Mouse (Mus musculus): ENCODE data around the gene Ptprk. TPM values are rescaled to one million over a fixed set of nuclear protein-coding genes. Genes with fewer than 3 reads are reported as not detected.

Gene Ptprk
- polyA plus RNA-seq, 1 experiment from 2014 or later = 32.6 TPM

DNA sequence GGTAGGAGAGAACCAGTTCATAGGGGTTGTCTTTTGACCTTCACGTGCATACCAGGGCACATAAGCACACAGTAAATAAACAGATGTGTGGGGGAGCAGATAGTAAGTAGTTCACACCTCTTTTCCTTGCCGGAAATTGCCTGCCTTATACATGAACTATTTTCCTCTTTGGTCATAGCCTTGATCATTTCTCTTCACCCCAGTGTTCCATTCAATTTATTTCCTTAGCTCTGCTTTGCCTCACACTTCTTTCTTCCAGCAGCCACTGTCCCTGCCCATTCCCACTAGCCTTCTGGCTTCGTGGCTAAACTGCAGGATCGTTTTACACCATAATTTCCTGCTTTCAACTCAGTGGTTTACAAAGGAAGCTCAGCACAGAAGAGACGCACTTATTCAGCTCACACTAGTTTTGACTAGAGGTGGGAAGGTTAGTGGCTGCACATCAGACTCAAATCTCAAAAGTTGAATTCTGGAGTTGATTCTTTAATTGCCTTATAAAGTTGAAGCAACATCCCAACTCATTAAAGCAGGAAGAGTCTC, 151.0 kb downstream of the Ptprk start:
- Histone ChIP-seq H3K4me3 (replicated peaks; ENCODE audit: low read length) (no peak overlapping the region), H3K27ac (no peak overlapping the region), H3K27me3 (ENCODE audit: control insufficient read depth, insufficient read depth, low read length) (no peaks in the 10 kb centered on the region), H3K9ac (no peak overlapping the region), H3K4me2 (replicated peaks) (no peak overlapping the region), H3K36me3 (replicated peaks; ENCODE audit: control insufficient read depth, insufficient read depth) (no peaks in the 10 kb centered on the region), H3K4me1 (replicated peaks; ENCODE audit: control insufficient read depth, insufficient read depth, low read length) (peaks cover 5% of the 10 kb centered on the region; the same call in 1 of the 2 replicates), H3K9me3 (ENCODE audit: control insufficient read depth, low read length) (no peaks in the 10 kb centered on the region)
- WGBS = 56% methylated on average over 5 of the region's 5 CpGs
- ATAC-seq (ENCODE audit: low FRiP score) = no peak
- no peak for DNase-seq (ENCODE audit: low spot score)

DNA sequence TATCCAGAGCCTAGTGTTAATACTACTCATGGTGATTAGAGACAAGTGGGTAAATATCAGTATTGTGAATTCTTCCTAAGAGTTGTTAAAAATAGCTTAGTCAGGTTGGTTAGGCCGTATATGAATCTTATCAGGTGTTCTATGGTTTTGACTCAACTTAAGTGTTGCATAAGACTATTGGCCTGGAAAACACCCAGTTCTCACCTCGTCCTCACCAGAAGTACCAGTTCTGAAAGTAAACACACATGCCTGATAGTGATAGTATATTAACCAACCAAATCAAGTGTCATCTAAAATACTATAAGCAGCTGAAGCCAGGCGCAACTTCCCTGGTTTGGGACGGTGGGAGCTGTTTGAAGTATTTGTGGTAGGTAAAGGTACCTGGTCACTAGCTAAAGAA, 153.1 kb downstream of the Ptprk start:
- H3K27me3 ChIP-seq (ENCODE audit: control insufficient read depth, insufficient read depth, low read length) = no peaks in the 10 kb centered on the region
- ATAC-seq (ENCODE audit: low FRiP score) (no peak), DNase-seq (ENCODE audit: low spot score) (no peak)
- H3K4me3 ChIP-seq (replicated peaks; ENCODE audit: low read length) = no peak overlapping the region
- 96% methylated on average over 4 of the region's 4 CpGs for WGBS
- no peaks in the 10 kb centered on the region for H3K36me3 ChIP-seq (replicated peaks; ENCODE audit: control insufficient read depth, insufficient read depth)
- H3K9ac ChIP-seq = no peak overlapping the region
- no peak overlapping the region for H3K27ac ChIP-seq
- peaks cover 10% of the 10 kb centered on the region for H3K4me1 ChIP-seq (replicated peaks; ENCODE audit: control insufficient read depth, insufficient read depth, low read length)
- no peak overlapping the region for H3K4me2 ChIP-seq (replicated peaks)
- no peaks in the 10 kb centered on the region for H3K9me3 ChIP-seq (ENCODE audit: control insufficient read depth, low read length)

DNA sequence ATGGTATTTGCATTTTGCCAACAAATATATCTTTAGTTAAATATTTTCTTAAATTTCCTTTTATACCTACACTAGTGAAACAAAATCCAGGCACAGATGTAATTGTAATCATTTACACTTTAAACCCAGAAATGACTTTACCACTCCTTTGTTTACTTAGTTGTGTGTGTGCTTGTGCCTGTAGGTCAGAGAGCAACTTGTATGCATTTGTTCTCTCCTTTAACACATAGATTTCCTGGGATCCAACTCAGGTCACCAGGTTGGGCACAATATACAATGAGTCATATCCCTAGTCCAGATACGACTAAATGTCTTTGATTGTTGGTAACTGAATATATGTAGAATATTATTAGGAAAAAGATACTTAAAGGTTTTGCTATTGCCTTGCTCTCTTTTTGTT, 153.6 kb downstream of the Ptprk start:
- H3K36me3 ChIP-seq (replicated peaks; ENCODE audit: control insufficient read depth, insufficient read depth) = no peaks in the 10 kb centered on the region
- no peak overlapping the region for H3K27ac ChIP-seq
- WGBS = 97% methylated on average over 1 of the region's 1 CpGs
- no peaks in the 10 kb centered on the region for H3K9me3 ChIP-seq (ENCODE audit: control insufficient read depth, low read length)
- no peak for DNase-seq (ENCODE audit: low spot score)
- no peak for ATAC-seq (ENCODE audit: low FRiP score)
- H3K4me2 ChIP-seq (replicated peaks) = no peak overlapping the region
- no peak overlapping the region for H3K9ac ChIP-seq
- no peaks in the 10 kb centered on the region for H3K27me3 ChIP-seq (ENCODE audit: control insufficient read depth, insufficient read depth, low read length)
- H3K4me1 ChIP-seq (replicated peaks; ENCODE audit: control insufficient read depth, insufficient read depth, low read length) = peaks cover 10% of the 10 kb centered on the region
- no peak overlapping the region for H3K4me3 ChIP-seq (replicated peaks; ENCODE audit: low read length)

DNA sequence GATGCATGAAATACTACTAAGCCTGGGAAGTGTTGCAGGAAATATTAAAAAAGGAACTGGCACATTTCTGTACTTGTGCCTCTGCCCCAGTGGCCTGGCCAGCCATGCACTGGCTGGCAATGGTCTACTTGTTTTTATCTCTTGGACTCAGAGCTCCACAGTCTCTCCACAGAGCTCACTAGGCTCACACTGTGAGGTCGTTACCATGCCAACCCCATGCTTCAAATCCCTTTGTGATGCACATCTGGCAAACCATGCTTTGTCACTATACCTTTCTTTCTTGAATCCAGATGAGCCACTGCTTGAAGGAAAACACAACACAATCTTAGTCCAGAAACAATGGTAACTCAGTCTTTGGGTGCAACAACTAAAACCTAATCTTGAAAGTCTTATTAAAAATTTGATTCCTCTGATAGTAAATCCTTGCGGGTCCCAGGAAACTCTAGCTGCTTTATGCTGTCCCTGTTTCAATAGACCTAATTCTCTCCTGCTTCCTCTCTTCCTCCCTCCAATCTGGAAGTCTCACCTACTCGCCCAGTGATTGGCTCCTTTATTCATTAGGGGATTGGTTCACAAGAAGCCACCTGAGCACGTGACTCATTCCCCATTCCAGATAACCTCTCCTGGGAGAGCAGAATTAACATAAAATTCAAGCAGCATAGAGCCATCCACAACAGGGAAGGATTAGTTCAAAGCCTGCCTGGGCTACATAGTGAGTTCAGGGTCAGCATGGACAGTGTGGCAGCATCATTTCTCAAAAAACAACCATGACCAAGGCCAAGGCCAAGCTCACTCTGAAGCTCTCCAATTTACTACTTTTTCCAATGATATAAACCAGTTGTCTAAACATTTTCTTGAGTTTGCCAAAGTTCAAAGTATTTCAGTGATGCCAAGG, 157.9 kb downstream of the Ptprk start:
- H3K36me3 ChIP-seq (replicated peaks; ENCODE audit: control insufficient read depth, insufficient read depth) = no peaks in the 10 kb centered on the region
- no peak for ATAC-seq (ENCODE audit: low FRiP score)
- H3K9ac ChIP-seq = no peak overlapping the region
- H3K4me3 ChIP-seq (replicated peaks; ENCODE audit: low read length) = no peak overlapping the region
- peaks cover 5% of the 10 kb centered on the region for H3K4me1 ChIP-seq (replicated peaks; ENCODE audit: control insufficient read depth, insufficient read depth, low read length)
- no peaks in the 10 kb centered on the region for H3K27me3 ChIP-seq (ENCODE audit: control insufficient read depth, insufficient read depth, low read length)
- 23% methylated on average over 4 of the region's 4 CpGs for WGBS
- H3K27ac ChIP-seq = no peak overlapping the region
- no peak overlapping the region for H3K4me2 ChIP-seq (replicated peaks)
- no peak for DNase-seq (ENCODE audit: low spot score)
- no peaks in the 10 kb centered on the region for H3K9me3 ChIP-seq (ENCODE audit: control insufficient read depth, low read length)

DNA sequence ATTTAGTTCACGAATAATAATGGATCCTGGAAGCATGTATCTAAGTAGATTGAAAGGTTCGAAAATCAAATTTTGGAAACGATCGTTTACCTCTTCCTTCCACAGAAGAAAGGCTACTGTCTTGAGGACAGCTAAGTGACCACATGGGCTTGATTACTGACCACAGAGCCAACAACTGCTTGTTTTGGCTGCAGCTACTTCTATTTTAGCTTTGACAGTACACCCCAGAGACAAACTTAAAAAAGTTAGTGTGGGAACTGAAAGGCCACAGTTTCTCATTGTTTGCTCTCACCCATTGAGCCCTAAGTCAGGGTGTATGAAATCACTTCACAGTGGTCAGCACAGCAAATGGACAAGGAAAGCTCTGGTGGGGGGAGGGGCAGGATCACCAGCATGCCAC, 174.4 kb downstream of the Ptprk start:
- 86% methylated on average over 4 of the region's 4 CpGs for WGBS
- ATAC-seq (ENCODE audit: low FRiP score) (no peak), DNase-seq (ENCODE audit: low spot score) (no peak)

DNA sequence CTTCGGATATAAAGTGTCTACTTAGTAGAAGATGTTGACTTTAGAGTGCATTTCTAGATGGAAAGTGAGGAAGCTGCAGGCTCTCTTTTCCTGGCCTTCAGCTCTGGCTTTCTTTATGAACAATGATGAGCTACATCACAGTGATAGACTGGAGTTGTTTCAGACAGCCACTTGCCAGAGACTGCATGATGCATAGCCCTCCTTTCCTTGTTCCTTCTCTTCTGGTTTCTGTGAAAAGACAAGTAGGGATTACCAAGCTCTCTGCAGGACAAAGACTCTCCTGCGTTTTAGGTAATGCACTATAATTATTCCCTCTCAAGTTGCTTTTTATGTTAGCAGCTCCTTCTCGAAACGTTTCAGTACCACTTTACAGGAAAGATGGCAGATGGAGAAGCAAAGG, 176.8 kb downstream of the Ptprk start:
- no peak for ATAC-seq (ENCODE audit: low FRiP score)
- Histone ChIP-seq H3K4me1 (replicated peaks; ENCODE audit: control insufficient read depth, insufficient read depth, low read length) (no peaks in the 10 kb centered on the region), H3K9me3 (ENCODE audit: control insufficient read depth, low read length) (no peaks in the 10 kb centered on the region), H3K27me3 (ENCODE audit: control insufficient read depth, insufficient read depth, low read length) (no peaks in the 10 kb centered on the region), H3K36me3 (replicated peaks; ENCODE audit: control insufficient read depth, insufficient read depth) (no peaks in the 10 kb centered on the region), H3K4me2 (replicated peaks) (no peak overlapping the region), H3K27ac (no peak overlapping the region), H3K4me3 (replicated peaks; ENCODE audit: low read length) (no peak overlapping the region), H3K9ac (no peak overlapping the region)
- no peak for DNase-seq (ENCODE audit: low spot score)
- WGBS = 55% methylated on average over 4 of the region's 4 CpGs

More for the DNA sequence above, 174.4 kb downstream of the Ptprk start:
- Histone ChIP-seq H3K27me3 (ENCODE audit: control insufficient read depth, insufficient read depth, low read length) (no peaks in the 10 kb centered on the region), H3K9ac (no peak overlapping the region), H3K36me3 (replicated peaks; ENCODE audit: control insufficient read depth, insufficient read depth) (no peaks in the 10 kb centered on the region), H3K4me1 (replicated peaks; ENCODE audit: control insufficient read depth, insufficient read depth, low read length) (no peaks in the 10 kb centered on the region), H3K9me3 (ENCODE audit: control insufficient read depth, low read length) (no peaks in the 10 kb centered on the region), H3K4me2 (replicated peaks) (no peak overlapping the region), H3K4me3 (replicated peaks; ENCODE audit: low read length) (no peak overlapping the region), H3K27ac (no peak overlapping the region)

DNA sequence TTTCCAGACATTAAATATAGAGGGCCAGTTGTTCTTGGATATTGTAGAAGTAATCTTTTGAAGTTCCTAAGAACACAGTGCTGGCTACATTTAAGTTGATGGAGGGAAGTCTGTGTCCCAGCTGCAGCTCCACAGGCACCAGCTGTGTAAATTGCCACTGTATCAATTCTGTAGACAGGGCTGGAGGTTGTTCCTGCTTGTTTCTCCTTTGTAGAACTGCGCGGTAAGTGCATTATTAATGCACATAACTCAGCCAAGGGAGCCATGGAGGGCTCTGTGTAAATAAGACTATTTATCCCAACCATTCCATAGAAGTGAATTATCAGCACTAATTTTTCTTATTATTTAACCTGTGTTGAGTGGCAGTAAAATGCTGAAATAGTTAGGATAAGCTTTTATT, 186.0 kb downstream of the Ptprk start:
- no peak for ATAC-seq (ENCODE audit: low FRiP score)
- Histone ChIP-seq H3K9me3 (ENCODE audit: control insufficient read depth, low read length) (no peaks in the 10 kb centered on the region), H3K36me3 (replicated peaks; ENCODE audit: control insufficient read depth, insufficient read depth) (no peaks in the 10 kb centered on the region), H3K27ac (no peak overlapping the region), H3K4me1 (replicated peaks; ENCODE audit: control insufficient read depth, insufficient read depth, low read length) (no peaks in the 10 kb centered on the region), H3K27me3 (ENCODE audit: control insufficient read depth, insufficient read depth, low read length) (no peaks in the 10 kb centered on the region), H3K4me3 (replicated peaks; ENCODE audit: low read length) (no peak overlapping the region), H3K9ac (no peak overlapping the region), H3K4me2 (replicated peaks) (no peak overlapping the region)
- 67% methylated on average over 2 of the region's 2 CpGs for WGBS
- DNase-seq (ENCODE audit: low spot score) = no peak

DNA sequence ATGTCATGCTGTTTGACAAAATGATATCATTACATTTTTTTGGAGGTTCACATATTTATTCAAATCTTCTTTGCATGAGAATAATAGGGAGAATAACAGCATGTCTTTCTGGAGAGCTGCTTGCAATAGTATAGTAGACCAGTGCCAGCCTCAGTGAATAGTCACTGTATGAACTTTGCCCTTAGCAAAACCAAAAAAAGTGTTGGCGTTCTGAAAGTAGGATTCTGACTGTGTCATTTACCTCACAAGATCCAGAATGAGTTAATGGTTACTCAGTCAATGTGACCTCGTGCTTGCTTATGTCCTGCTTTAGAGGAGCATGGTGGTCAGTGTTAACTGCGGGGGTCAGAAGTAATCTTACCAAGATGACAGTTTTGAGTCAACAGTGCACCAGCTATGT, 187.5 kb downstream of the Ptprk start:
- Histone ChIP-seq H3K9ac (no peak overlapping the region), H3K4me3 (replicated peaks; ENCODE audit: low read length) (no peak overlapping the region)

DNA sequence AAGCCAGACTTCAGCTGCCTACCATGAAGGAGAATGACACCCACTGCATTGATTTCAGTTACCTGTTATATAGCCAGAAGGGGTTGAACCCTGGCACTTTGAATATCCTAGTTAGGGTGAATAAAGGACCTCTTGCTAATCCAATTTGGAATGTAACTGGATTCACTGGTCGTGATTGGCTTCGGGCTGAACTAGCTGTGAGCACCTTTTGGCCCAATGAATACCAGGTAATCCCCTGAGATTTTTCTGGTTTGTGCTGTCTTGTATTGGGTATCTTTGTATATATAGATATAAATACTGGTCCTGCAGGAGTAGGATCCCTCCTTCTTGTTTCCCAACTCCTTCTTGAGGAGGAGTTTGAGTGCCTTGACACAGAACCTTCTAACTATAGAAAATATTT, 188.9 kb downstream of the Ptprk start:
- Histone ChIP-seq H3K4me3 (replicated peaks; ENCODE audit: low read length) (no peak overlapping the region), H3K9ac (no peak overlapping the region), H3K4me1 (replicated peaks; ENCODE audit: control insufficient read depth, insufficient read depth, low read length) (no peaks in the 10 kb centered on the region), H3K9me3 (ENCODE audit: control insufficient read depth, low read length) (no peaks in the 10 kb centered on the region), H3K27ac (no peak overlapping the region), H3K4me2 (replicated peaks) (no peak overlapping the region), H3K27me3 (ENCODE audit: control insufficient read depth, insufficient read depth, low read length) (no peaks in the 10 kb centered on the region), H3K36me3 (replicated peaks; ENCODE audit: control insufficient read depth, insufficient read depth) (no peaks in the 10 kb centered on the region)
- WGBS = 96% methylated on average over 2 of the region's 2 CpGs
- ATAC-seq (ENCODE audit: low FRiP score) (no peak), DNase-seq (ENCODE audit: low spot score) (no peak)

More for the DNA sequence above, 187.5 kb downstream of the Ptprk start:
- H3K9me3 ChIP-seq (ENCODE audit: control insufficient read depth, low read length) = no peaks in the 10 kb centered on the region
- no peak overlapping the region for H3K4me2 ChIP-seq (replicated peaks)
- no peak for DNase-seq (ENCODE audit: low spot score)
- no peak for ATAC-seq (ENCODE audit: low FRiP score)
- no peaks in the 10 kb centered on the region for H3K4me1 ChIP-seq (replicated peaks; ENCODE audit: control insufficient read depth, insufficient read depth, low read length)
- no peak overlapping the region for H3K27ac ChIP-seq
- 85% methylated on average over 3 of the region's 3 CpGs for WGBS
- H3K27me3 ChIP-seq (ENCODE audit: control insufficient read depth, insufficient read depth, low read length) = no peaks in the 10 kb centered on the region
- no peaks in the 10 kb centered on the region for H3K36me3 ChIP-seq (replicated peaks; ENCODE audit: control insufficient read depth, insufficient read depth)

All from hindbrain, embryonic 14.5 days (tissue).